Mouse (Mus musculus) kidney, adult 2 months (tissue): ENCODE results near the gene Gm8439. TPM values are rescaled to one million over a fixed set of nuclear protein-coding genes. Genes with fewer than 3 reads are reported as not detected.
A peak's percentile ranks its signal among the peaks of the same experiment; 100 is the strongest.

Source experiments
- DNase-seq: peaks from one replicate; pipeline ENCODE4 v3.0.0; 2021
- H3K27ac ChIP-seq: fragments of 200-500 bp; 2 replicates; pipeline ENCODE4 v1.5.1; 2012; ENCODE audit warnings: low read depth, low read length, control low read depth, inconsistent platforms; ENCODE audit not compliant: insufficient read depth
- H3K27me3 ChIP-seq: fragments of 200-500 bp; replicated peaks from 2 replicates; pipeline ENCODE4 v1.6.1; 2012; ENCODE audit warnings: mild to moderate bottlenecking, moderate library complexity, low read length, inconsistent platforms; ENCODE audit not compliant: control insufficient read depth, insufficient read depth
- H3K36me3 ChIP-seq: fragments of 200-500 bp; 2 replicates; pipeline ENCODE4 v1.6.1; 2012; ENCODE audit warnings: mild to moderate bottlenecking, moderate library complexity, low read length, inconsistent platforms; ENCODE audit not compliant: control insufficient read depth, insufficient read depth
- H3K4me1 ChIP-seq: fragments of 200-500 bp; 2 replicates; pipeline ENCODE4 v1.6.1; 2011; ENCODE audit warnings: low read length; ENCODE audit not compliant: control insufficient read depth, insufficient read depth
- H3K4me3 ChIP-seq: fragments of 200-500 bp; 2 replicates; pipeline ENCODE4 v1.5.1; 2011; ENCODE audit warnings: mild to moderate bottlenecking, low read depth, low read length, control low read depth; ENCODE audit not compliant: insufficient read depth
- CTCF ChIP-seq: fragments of 200-500 bp; conservative IDR thresholded peaks from 2 replicates; pipeline ENCODE4 v1.5.1; 2011; ENCODE audit warnings: low read depth, mild to moderate bottlenecking, control low read depth, low read length, moderate library complexity, mixed read lengths; ENCODE audit not compliant: insufficient read depth, insufficient read length
- POLR2A ChIP-seq: fragments of 200-500 bp; IDR thresholded peaks from one replicate; pipeline ENCODE4 v1.6.1; 2011; ENCODE audit warnings: low read depth, low read length, control low read depth
- WGBS: fragments of 180-500 bp; shearing (Covaris S2); methylation state at CpG from one replicate; pipeline ENCODE4 v1.1.7; 2018; 5-methylcytosine and 5-hydroxymethylcytosine counted together
- polyA plus RNA-seq: library from polyadenylated mRNA; depleted of rRNA; stranded (reverse); fragments of >200 nt; gene quantifications from 2 replicates; pipeline ENCODE4 v1.2.3, GENCODE M21; 2012; rRNA removed

Gm8439 gene
- not detected in 2 replicates for polyA plus RNA-seq

- 31% methylated on average over 4 of the region's 4 CpGs for WGBS
- H3K4me1 ChIP-seq: peaks cover 4% of the 10 kb centered on the region; the same call in 1 of the 2 replicates
- no peak within 1 kb of the TSS for H3K4me3 ChIP-seq
- no peak for TF ChIP-seq CTCF
- TF ChIP-seq POLR2A: no peak
- DNase-seq: no peak
- H3K27ac ChIP-seq: 0 out of 2 replicates have a peak within 1 kb of the TSS, but pooled peaks have one; percentile 9
- H3K27me3 ChIP-seq: no peaks in the 10 kb centered on the region
- no peaks in the 10 kb centered on the region for H3K36me3 ChIP-seq
Measured at GRCm38 (mm10) chr4:120588445-120588844, at the start of gene Gm8439. Gene Gm8439, plus strand, starts transcription at chr4:120588745.

DNA sequence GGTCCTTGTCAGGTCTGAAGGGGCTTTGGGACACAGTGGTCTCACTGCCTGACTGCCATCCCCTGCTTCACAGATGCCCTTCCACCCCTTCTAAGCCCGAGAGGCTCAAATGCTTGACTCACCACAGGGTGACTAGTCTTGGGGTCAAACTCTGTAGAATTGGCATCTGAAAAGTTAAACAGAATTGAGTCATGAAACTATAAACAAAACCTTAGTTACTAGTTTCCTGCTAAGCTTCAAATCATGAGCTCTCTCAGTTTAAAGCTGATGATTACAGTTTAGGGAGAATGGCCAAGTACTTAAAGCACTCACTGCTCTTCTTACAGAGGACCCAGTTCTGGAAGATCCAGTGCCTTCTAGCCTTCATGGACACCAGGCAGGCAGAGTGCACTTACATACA is 43.6 kb upstream of the Gm8439 start:
- H3K27ac ChIP-seq: no peak overlapping the region
- H3K36me3 ChIP-seq: peaks cover 2% of the 10 kb centered on the region; the same call in 1 of the 2 replicates
- DNase-seq: no peak
- H3K4me1 ChIP-seq: no peaks in the 10 kb centered on the region
- no peaks in the 10 kb centered on the region for H3K27me3 ChIP-seq
- no peak overlapping the region for H3K4me3 ChIP-seq
- WGBS: 75% methylated on average over 1 of the region's 1 CpGs
- no peak for TF ChIP-seq CTCF
- no peak for TF ChIP-seq POLR2A

DNA sequence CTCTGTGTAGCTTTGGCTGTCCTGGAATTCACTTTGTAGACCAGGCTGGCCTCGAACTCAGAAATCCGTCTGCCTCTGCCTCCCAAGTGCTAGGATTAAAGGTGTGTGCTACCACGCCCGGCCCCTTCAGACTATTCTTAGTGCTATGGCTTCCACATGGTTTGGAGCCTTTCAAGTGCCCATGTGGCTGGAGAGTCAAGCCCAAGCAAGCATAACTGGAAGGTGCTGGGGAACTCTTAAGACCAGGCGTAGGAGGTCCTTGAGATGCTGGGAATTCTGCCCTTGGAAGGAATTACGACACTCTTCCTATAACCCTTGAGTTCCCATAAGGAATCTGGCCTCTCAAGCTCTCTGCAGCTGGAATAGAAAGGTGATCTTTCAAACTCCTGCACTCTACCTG is 32.0 kb upstream of the Gm8439 start:
- H3K36me3 ChIP-seq: peaks cover 10% of the 10 kb centered on the region
- H3K4me1 ChIP-seq: 0 out of 2 replicates have a peak, but pooled peaks cover 3% of the 10 kb centered on the region
- no peak for TF ChIP-seq CTCF
- no peak for TF ChIP-seq POLR2A
- no peaks in the 10 kb centered on the region for H3K27me3 ChIP-seq
- no peak overlapping the region for H3K4me3 ChIP-seq
- 95% methylated on average over 6 of the region's 6 CpGs for WGBS
- no peak for DNase-seq
- H3K27ac ChIP-seq: no peak overlapping the region

DNA sequence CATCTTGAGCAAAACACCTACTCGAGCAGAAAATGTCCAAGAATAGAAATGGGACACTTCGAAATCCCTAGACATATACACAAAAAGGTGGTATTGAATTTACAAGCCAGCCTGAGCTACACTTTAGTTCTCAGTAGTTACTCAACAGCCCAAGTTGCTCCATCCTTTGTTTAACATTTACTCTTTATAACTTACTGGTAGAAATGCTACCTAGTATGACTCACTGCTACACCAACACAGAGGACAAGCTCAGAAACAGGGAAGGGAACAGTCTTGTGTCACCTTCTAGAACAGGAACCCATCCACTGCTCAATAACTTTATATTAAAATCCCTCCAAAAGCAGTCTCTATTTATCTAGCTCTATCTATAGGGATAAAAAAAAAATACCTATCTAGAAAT is 22.8 kb upstream of the Gm8439 start:
- Histone ChIP-seq H3K27me3 (no peaks in the 10 kb centered on the region), H3K4me3 (no peak overlapping the region), H3K36me3 (peaks cover 2% of the 10 kb centered on the region), H3K27ac (no peak overlapping the region), H3K4me1 (peaks cover 16% of the 10 kb centered on the region; the same call in 1 of the 2 replicates)
- 60% methylated on average over 2 of the region's 2 CpGs for WGBS
- TF ChIP-seq POLR2A (no peak), CTCF (no peak)
- peak; percentile 49 for DNase-seq

- Histone ChIP-seq H3K36me3 (no peaks in the 10 kb centered on the region; the same call in 1 of the 2 replicates), H3K27me3 (no peaks in the 10 kb centered on the region), H3K4me3 (no peak overlapping the region), H3K4me1 (peaks cover 21% of the 10 kb centered on the region; the same call in 1 of the 2 replicates), H3K27ac (peak overlapping the region; percentile 67; the same call in 1 of the 2 replicates)
- no peak for TF ChIP-seq CTCF
- no peak for TF ChIP-seq POLR2A
- peak; percentile 63 for DNase-seq
- WGBS: 15% methylated on average over 5 of the region's 5 CpGs
Measured at GRCm38 (mm10) chr4:120568005-120568404, 20.5 kb upstream of the Gm8439 start.

DNA sequence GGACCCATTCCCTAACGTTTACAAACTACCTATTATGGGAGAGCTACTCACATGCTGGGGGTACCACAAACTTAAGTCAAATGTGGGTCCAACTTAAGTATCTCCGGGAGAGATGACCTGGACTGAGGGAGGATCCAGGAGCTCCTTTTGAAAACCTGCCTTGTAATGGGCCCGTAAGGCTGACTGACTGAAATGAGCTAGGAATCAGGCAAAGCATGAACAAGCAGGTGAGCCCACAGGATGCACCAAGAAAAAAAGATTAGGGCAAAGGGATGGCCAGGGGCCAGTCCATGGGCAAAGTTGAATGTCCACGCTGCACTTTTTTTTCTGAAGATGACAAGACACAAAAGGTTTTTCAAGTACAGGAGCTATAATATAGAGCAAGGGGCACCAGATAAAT is 19.5 kb upstream of the Gm8439 start:
- no peaks in the 10 kb centered on the region; the same call in 1 of the 2 replicates for H3K36me3 ChIP-seq
- peaks cover 21% of the 10 kb centered on the region; the same call in 1 of the 2 replicates for H3K4me1 ChIP-seq
- H3K4me3 ChIP-seq: peak overlapping the region; percentile 87
- peak; percentile 71 for DNase-seq
- H3K27me3 ChIP-seq: no peaks in the 10 kb centered on the region
- no peak for TF ChIP-seq CTCF
- no peak for TF ChIP-seq POLR2A
- 21% methylated on average over 4 of the region's 4 CpGs for WGBS
- H3K27ac ChIP-seq: peak overlapping the region; percentile 8

GRCm38 (mm10) chr4:120569486-120570437 is 18.8 kb upstream of the Gm8439 start, which contains the start of gene Ctps:
Gene Ctps, minus strand, starts transcription at chr4:120570276.
- TF ChIP-seq CTCF: no peak
- TF ChIP-seq POLR2A: peak; percentile 88
- DNase-seq: peak; percentile 97

More at GRCm38 (mm10) chr4:120569486-120570437, 18.8 kb upstream of the Gm8439 start, which contains the start of gene Ctps:
- no peaks in the 10 kb centered on the region for H3K27me3 ChIP-seq
- under 1% methylated on average over 97 of the region's 97 CpGs for WGBS
- H3K4me3 ChIP-seq: peak within 1 kb of the TSS; percentile 87
- H3K27ac ChIP-seq: peak within 1 kb of the TSS; percentile 89
- no peaks in the 10 kb centered on the region; the same call in 1 of the 2 replicates for H3K36me3 ChIP-seq
- H3K4me1 ChIP-seq: peaks cover 21% of the 10 kb centered on the region; the same call in 1 of the 2 replicates
